Mouse (Mus musculus): Measurements from ENCODE around the gene Arhgef28. TPM values are rescaled to one million over a fixed set of nuclear protein-coding genes. Genes with fewer than 3 reads are reported as not detected.

Gene Arhgef28
- polyA plus RNA-seq, 1 experiment: 6.7 TPM

GRCm38 (mm10) chr13:97898590-97898989 lies 307.6 kb downstream of the Arhgef28 start:
- no peaks in the 10 kb centered on the region for H3K9me3 ChIP-seq (replicated peaks; ENCODE audit: control insufficient read depth, insufficient read depth, low read length, poor library complexity, severe bottlenecking)
- no peaks in the 10 kb centered on the region; the same call in none of the 2 replicates for H3K27me3 ChIP-seq (ENCODE audit: control insufficient read depth, insufficient read depth, low read length, poor library complexity, severe bottlenecking)
- H3K27ac ChIP-seq (ENCODE audit: insufficient read depth, low read length): no peak overlapping the region
- H3K36me3 ChIP-seq (ENCODE audit: control insufficient read depth, insufficient read depth, low read length, poor library complexity, severe bottlenecking): no peaks in the 10 kb centered on the region
- H3K4me3 ChIP-seq (ENCODE audit: low read depth, low read length): no peak overlapping the region
- no peak overlapping the region for H3K9ac ChIP-seq (ENCODE audit: low read depth, poor library complexity, severe bottlenecking)
- no peaks in the 10 kb centered on the region for H3K4me1 ChIP-seq (ENCODE audit: control insufficient read depth, insufficient read depth, low read length)
- TF ChIP-seq EP300 (IDR thresholded peaks at IDR 0.05; ENCODE audit: insufficient read depth, low read depth, low read length) (no peak), POLR2A (IDR thresholded peaks at IDR 0.05; ENCODE audit: insufficient read depth, low read length) (no peak), CTCF (IDR thresholded peaks at IDR 0.05; ENCODE audit: low read depth, low read length) (no peak)

- no peak for TF ChIP-seq POLR2A (IDR thresholded peaks at IDR 0.05; ENCODE audit: insufficient read depth, low read length)
- TF ChIP-seq CTCF (IDR thresholded peaks at IDR 0.05; ENCODE audit: low read depth, low read length): no peak
- Histone ChIP-seq H3K9ac (ENCODE audit: low read depth, poor library complexity, severe bottlenecking) (no peak overlapping the region), H3K27me3 (ENCODE audit: control insufficient read depth, insufficient read depth, low read length, poor library complexity, severe bottlenecking) (no peaks in the 10 kb centered on the region; the same call in 1 of the 2 replicates), H3K36me3 (ENCODE audit: control insufficient read depth, insufficient read depth, low read length, poor library complexity, severe bottlenecking) (no peaks in the 10 kb centered on the region; the same call in 1 of the 2 replicates), H3K9me3 (replicated peaks; ENCODE audit: control insufficient read depth, insufficient read depth, low read length, poor library complexity, severe bottlenecking) (no peaks in the 10 kb centered on the region), H3K4me1 (ENCODE audit: control insufficient read depth, insufficient read depth, low read length) (no peaks in the 10 kb centered on the region), H3K27ac (ENCODE audit: insufficient read depth, low read length) (no peak overlapping the region), H3K4me3 (ENCODE audit: low read depth, low read length) (no peak overlapping the region)
Observed at GRCm38 (mm10) chr13:97893031-97893825, 313.0 kb downstream of the Arhgef28 start.

GRCm38 (mm10) chr13:97892089-97892884 lies 314.0 kb downstream of the Arhgef28 start:
- H3K27ac ChIP-seq (ENCODE audit: insufficient read depth, low read length): no peak overlapping the region

GRCm38 (mm10) chr13:97888046-97888445 lies 318.2 kb downstream of the Arhgef28 start:
- TF ChIP-seq CTCF (IDR thresholded peaks at IDR 0.05; ENCODE audit: low read depth, low read length): no peak
- no peak for TF ChIP-seq EP300 (IDR thresholded peaks at IDR 0.05; ENCODE audit: insufficient read depth, low read depth, low read length)
- no peak for TF ChIP-seq POLR2A (IDR thresholded peaks at IDR 0.05; ENCODE audit: insufficient read depth, low read length)
- Histone ChIP-seq H3K9me3 (replicated peaks; ENCODE audit: control insufficient read depth, insufficient read depth, low read length, poor library complexity, severe bottlenecking) (no peaks in the 10 kb centered on the region), H3K4me3 (ENCODE audit: low read depth, low read length) (no peak overlapping the region), H3K9ac (ENCODE audit: low read depth, poor library complexity, severe bottlenecking) (no peak overlapping the region), H3K27ac (ENCODE audit: insufficient read depth, low read length) (no peak overlapping the region), H3K27me3 (ENCODE audit: control insufficient read depth, insufficient read depth, low read length, poor library complexity, severe bottlenecking) (no peaks in the 10 kb centered on the region), H3K36me3 (ENCODE audit: control insufficient read depth, insufficient read depth, low read length, poor library complexity, severe bottlenecking) (no peaks in the 10 kb centered on the region; the same call in 1 of the 2 replicates), H3K4me1 (ENCODE audit: control insufficient read depth, insufficient read depth, low read length) (no peaks in the 10 kb centered on the region)

More at GRCm38 (mm10) chr13:97892089-97892884, 314.0 kb downstream of the Arhgef28 start:
- Histone ChIP-seq H3K4me3 (ENCODE audit: low read depth, low read length) (no peak overlapping the region), H3K4me1 (ENCODE audit: control insufficient read depth, insufficient read depth, low read length) (no peaks in the 10 kb centered on the region), H3K36me3 (ENCODE audit: control insufficient read depth, insufficient read depth, low read length, poor library complexity, severe bottlenecking) (no peaks in the 10 kb centered on the region; the same call in 1 of the 2 replicates), H3K9ac (ENCODE audit: low read depth, poor library complexity, severe bottlenecking) (no peak overlapping the region), H3K27me3 (ENCODE audit: control insufficient read depth, insufficient read depth, low read length, poor library complexity, severe bottlenecking) (no peaks in the 10 kb centered on the region; the same call in 1 of the 2 replicates), H3K9me3 (replicated peaks; ENCODE audit: control insufficient read depth, insufficient read depth, low read length, poor library complexity, severe bottlenecking) (no peaks in the 10 kb centered on the region)
- TF ChIP-seq CTCF (IDR thresholded peaks at IDR 0.05; ENCODE audit: low read depth, low read length): no peak
- TF ChIP-seq POLR2A (IDR thresholded peaks at IDR 0.05; ENCODE audit: insufficient read depth, low read length): no peak
- TF ChIP-seq EP300 (IDR thresholded peaks at IDR 0.05; ENCODE audit: insufficient read depth, low read depth, low read length): no peak

- TF ChIP-seq POLR2A (IDR thresholded peaks at IDR 0.05; ENCODE audit: insufficient read depth, low read length): no peak
- TF ChIP-seq CTCF (IDR thresholded peaks at IDR 0.05; ENCODE audit: low read depth, low read length): no peak
- TF ChIP-seq EP300 (IDR thresholded peaks at IDR 0.05; ENCODE audit: insufficient read depth, low read depth, low read length): no peak
- no peaks in the 10 kb centered on the region for H3K27me3 ChIP-seq (ENCODE audit: control insufficient read depth, insufficient read depth, low read length, poor library complexity, severe bottlenecking)
- H3K4me3 ChIP-seq (ENCODE audit: low read depth, low read length): no peak overlapping the region
- H3K4me1 ChIP-seq (ENCODE audit: control insufficient read depth, insufficient read depth, low read length): no peaks in the 10 kb centered on the region
- H3K9me3 ChIP-seq (replicated peaks; ENCODE audit: control insufficient read depth, insufficient read depth, low read length, poor library complexity, severe bottlenecking): no peaks in the 10 kb centered on the region
- H3K36me3 ChIP-seq (ENCODE audit: control insufficient read depth, insufficient read depth, low read length, poor library complexity, severe bottlenecking): no peaks in the 10 kb centered on the region; the same call in 1 of the 2 replicates
- no peak overlapping the region for H3K9ac ChIP-seq (ENCODE audit: low read depth, poor library complexity, severe bottlenecking)
- H3K27ac ChIP-seq (ENCODE audit: insufficient read depth, low read length): no peak overlapping the region
Observed at GRCm38 (mm10) chr13:97887558-97887957, 318.7 kb downstream of the Arhgef28 start.
